Mouse (Mus musculus): Measurements from ENCODE around the gene Kpna7.
A peak's percentile ranks its signal among the peaks of the same experiment; 100 is the strongest.
"Not testable (repeated sequence)": the region's sequence is repeated elsewhere in the genome, so short reads cannot be mapped to it uniquely, and the experiment has no call there.

Gene Kpna7

DNA sequence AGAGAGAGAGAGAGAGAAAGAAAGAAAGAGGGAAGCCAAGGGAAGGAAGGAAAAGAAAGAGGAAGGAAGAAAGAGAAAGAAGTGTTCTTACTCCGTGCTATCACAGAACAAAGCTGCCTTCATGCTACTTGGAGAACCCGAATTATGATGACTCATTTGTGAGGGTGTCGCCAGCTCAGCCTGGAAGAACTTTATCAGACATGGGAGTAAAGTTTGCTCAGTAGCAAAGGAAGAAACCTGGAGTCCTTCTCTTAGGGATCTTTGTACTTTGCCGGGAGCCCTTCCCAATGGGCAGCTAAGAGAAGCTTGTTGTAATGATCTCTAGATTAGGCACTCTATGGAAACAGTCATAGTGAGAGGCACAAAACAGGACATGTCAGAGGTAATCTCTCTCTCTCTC is 18.9 kb upstream of the Kpna7 start:
- no peak for DNase-seq (ENCODE audit: low read depth)

DNA sequence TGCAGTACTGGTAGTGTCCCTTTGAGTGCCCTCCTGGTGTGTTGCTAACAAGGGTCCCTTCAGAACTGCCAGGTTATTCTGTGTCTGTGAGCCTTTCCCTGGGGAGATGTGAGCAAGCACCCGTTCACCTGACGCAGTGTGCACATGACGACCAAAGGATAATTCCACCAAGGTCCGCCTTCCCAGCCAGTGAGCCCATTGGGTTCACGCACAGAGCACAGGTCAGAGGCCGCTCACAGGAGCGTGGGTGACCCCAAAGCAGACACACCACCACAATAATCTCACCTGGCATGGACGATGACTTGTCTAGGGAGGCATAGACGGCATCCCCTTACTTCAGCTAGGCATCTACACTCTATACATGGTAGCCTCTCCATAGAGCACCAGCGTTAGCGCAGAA is 17.6 kb upstream of the Kpna7 start:
- DNase-seq (ENCODE audit: low read depth) = not testable (repeated sequence)

- no peak for DNase-seq (ENCODE audit: low read depth)
Measured at GRCm38 (mm10) chr5:145100960-145101359, 17.1 kb upstream of the Kpna7 start.

- no peak for DNase-seq (ENCODE audit: low read depth)
Measured at GRCm38 (mm10) chr5:145098340-145098821, 14.6 kb upstream of the Kpna7 start.

GRCm38 (mm10) chr5:145096195-145096594 is 12.4 kb upstream of the Kpna7 start:
- DNase-seq (ENCODE audit: low read depth) = no peak

GRCm38 (mm10) chr5:145089878-145090277 is 6.0 kb upstream of the Kpna7 start:
- DNase-seq (ENCODE audit: low read depth) = no peak

DNA sequence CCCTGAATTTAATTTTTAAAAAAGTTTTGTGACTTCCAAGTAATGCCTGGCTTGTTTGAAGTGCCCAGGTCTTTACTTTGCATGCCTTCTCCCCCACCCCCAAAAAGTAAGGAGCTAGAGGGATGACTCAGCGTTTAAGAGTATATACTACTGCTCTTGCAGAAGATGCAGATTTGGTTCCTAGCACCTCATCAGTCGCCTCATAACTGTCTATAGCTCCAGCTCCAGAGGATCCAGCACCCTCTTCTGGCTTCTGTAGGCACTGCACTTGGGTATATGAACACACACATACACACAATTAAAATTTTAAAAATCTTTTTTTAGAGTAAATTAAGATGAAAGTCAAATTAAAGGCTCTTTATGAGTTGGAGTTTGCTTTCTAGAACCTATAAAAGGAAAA is 4.4 kb upstream of the Kpna7 start:
- no peak for DNase-seq (ENCODE audit: low read depth)

- no peak for DNase-seq (ENCODE audit: low read depth)
Measured at GRCm38 (mm10) chr5:145084822-145085221, 992 bp upstream of the Kpna7 start.

DNA sequence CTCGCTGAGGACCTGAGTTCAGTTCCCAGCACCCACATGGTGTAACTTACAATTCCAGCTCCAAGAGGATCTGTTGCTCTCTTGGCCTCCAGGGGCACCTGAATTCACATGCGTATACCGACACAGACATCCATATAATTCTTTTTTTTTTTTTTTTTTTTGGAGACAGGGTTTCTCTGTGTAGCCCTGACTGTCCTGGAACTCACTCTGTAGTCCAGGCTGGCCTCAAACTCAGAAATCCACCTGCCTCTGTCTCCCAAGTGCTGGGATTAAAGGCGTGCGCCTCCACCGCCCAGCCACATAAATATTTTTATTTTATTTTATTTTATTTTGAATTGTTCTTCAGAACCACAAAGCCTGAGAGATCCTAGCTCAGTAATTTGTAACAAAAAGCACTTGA is 629 bp downstream of the Kpna7 start:
- not testable (repeated sequence) for DNase-seq (ENCODE audit: low read depth)

DNA sequence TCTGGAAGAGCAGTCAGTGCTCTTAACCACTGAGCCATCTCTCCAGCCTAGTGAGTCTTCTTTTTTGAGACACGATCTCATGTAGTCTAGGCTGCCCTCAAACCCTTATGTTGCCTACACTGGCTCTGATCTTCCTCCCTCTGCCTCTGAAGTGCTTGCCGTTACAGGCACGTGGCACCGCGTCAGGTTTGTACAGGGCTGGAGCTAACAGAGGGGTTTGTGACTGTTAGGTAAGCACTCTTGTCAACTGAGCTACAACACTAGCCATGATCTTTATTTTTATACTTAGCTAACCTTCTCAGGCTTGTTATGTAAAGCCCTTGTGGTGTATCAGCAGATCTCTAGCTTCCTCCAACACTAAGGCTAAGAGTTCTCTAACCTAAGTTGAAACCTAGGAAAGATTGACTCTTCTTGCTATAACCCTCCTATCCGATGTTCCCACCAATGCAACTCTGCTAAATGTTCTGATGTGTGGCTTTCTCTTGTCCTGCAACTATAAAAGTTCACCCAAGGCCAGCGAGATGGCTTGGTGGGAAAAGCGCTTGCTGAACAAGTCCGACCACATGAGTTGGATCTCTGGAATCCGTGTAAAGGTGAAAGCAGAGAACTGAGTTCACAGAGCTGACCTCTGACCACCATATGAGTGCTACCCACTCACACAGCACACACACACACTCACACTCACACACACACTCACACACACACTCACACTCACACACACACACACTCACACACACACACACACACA is 1.8 kb downstream of the Kpna7 start:
- no peak for DNase-seq (ENCODE audit: low read depth)

GRCm38 (mm10) chr5:145075081-145075480 is 8.7 kb downstream of the Kpna7 start:
- DNase-seq (ENCODE audit: low read depth) = no peak

GRCm38 (mm10) chr5:145071342-145071741 is 12.5 kb downstream of the Kpna7 start:
- DNase-seq (ENCODE audit: low read depth) = peak; percentile 41

DNA sequence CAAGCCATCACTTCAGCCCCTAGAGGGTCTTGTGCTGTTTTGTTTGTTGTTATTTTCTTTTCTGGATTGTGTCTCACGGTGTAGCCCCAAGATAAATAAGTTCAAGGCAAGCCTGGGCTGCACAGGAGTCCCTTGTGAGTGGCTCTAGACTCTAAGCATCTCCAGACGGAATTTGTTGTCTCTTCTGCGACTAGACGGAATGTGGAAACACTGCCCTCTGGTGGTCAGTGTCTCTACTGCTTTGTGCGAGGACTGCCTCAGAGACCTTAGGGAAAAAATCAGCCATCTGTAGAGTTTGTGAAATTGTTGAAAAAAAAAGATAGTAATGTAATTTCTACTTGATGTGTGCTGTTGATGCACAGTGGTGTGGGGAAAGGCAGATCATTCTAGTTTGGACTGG is 14.1 kb downstream of the Kpna7 start:
- peak; percentile 66 for DNase-seq (ENCODE audit: low read depth)

- no peak for DNase-seq (ENCODE audit: low read depth)
Measured at GRCm38 (mm10) chr5:145068863-145069262, 15.0 kb downstream of the Kpna7 start.

DNA sequence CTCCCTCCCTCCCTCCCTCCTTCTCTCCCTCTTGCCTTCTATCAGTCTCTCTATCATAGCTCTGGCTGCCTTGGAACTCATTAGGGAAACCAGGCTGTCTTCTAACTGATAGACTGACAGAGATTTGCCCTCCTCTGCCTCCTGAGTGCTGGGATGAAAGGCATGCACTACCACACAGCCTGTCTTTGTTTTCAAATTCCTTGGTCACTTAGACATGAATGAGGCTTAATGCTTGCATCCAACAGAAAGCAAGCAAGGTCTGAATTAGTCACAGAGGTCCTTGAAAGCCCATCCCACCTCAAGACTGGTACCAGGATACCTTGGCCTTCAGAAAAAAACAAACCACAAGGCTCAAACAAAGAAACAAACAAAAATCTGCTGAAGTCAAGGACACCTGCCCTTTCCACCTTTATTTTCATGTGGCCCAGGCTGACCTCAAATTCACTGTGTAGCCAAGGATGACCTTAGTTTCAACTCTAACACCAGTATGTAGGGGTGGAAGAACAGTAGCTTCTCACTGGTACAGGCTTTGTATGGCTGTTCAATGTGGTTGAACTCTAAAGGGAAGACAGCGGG is 19.0 kb downstream of the Kpna7 start:
- DNase-seq (ENCODE audit: low read depth) = no peak

DNA sequence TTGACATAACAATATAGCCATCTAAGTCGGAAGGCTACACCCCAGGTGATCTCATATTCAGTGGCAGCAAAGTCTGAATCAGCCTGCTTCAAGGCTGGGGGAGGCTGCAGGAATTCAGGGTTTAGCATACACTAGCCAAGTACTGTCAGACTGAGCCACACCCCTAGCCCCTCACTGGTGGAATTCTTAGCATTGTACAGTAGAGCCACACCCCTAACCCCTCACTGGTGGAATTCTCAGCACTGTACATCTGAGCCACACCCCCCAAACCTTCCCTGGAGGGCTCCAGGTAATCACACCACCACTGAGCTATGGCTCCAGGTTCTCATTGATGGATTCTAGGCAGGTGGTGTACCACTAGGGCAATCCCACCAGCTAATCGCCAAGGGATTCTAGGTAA is 24.3 kb downstream of the Kpna7 start:
- DNase-seq (ENCODE audit: low read depth) = no peak

- DNase-seq (ENCODE audit: low read depth) = no peak
Measured at GRCm38 (mm10) chr5:145058722-145059121, 25.1 kb downstream of the Kpna7 start.

- no peak for DNase-seq (ENCODE audit: low read depth)
Measured at GRCm38 (mm10) chr5:145057907-145058306, 25.9 kb downstream of the Kpna7 start.

DNA sequence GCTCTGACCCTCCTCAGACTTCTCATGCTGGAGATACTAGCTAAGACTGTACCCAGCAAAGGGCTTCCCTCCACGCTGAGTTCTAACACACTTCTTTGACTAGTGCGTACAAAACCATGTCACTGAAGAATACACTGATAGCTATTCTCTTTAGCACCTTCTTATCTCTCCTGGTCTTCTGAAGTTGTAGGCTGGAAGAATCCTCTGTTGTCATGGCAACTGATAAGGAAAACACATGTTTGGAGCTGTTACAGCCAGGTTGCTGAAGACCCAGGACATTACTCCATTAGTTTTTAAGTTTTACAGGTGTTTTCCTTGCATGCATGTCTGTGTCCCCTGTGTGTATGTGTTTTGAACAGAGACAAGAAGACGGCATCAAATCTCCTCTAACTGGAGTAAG is 29.6 kb downstream of the Kpna7 start:
- not testable (repeated sequence) for DNase-seq (ENCODE audit: low read depth)

- DNase-seq (ENCODE audit: low read depth) = not testable (repeated sequence)
Measured at GRCm38 (mm10) chr5:145042690-145043089, 41.1 kb downstream of the Kpna7 start, which contains the start of gene 1700018F24Rik. TSS of gene 1700018F24Rik (plus strand) at chr5:145042990.

DNA sequence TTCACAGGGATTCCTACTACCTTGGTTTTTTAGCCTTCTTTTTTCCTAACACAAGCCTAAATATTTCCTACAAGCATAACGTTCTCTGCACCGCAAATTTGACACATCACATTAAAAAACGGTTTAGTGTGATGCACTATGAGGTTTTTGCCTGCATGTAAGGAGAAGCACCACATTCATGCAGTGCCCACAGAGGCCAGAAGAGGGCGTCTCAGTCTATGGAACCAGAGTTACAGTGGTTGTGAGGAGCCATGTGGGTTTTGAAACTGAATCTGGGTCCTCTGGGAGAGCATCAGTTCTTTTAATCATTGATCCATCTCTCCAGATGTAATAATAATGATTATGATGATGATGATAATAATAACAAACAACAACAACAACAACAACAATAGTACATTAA is 42.2 kb downstream of the Kpna7 start:
- peak; percentile 18 for DNase-seq (ENCODE audit: low read depth)

DNA sequence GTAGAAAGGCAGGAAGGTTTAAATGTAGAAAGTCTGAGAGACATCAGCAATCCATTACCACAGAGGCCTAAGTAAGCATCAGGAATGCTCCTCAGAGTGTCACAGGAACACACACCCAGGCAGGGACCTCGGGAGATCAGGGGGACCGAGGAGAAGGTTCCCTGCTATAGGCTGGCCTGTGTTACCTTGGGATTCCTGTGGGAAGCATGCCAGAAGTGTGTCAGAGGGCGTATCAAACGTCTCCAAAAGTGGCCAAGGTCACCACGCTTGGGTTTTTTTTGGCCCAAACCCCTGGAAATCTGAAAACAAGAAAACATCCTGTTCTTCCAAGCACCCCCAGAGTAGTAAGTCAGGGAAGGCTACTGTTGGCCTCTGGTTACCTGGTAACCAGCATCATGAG is 51.4 kb downstream of the Kpna7 start, which contains the start of gene Gm4871:
Gene Gm4871, minus strand, starts transcription at position 364 of the 400 bp plus-strand sequence.
- DNase-seq (ENCODE audit: low read depth) = not testable (repeated sequence)

GRCm38 (mm10) chr5:145030476-145030875 is 53.4 kb downstream of the Kpna7 start:
- DNase-seq (ENCODE audit: low read depth) = not testable (repeated sequence)
